Mouse (Mus musculus) hindbrain, embryonic 11.5 days (tissue): ENCODE measurements around the gene Gm13723. TPM values are rescaled to one million over a fixed set of nuclear protein-coding genes. Genes with fewer than 3 reads are reported as not detected.

ENCODE experiments used
- ATAC-seq: fragments of 200-750 bp; cut with Nextera tagmentation; 2 replicates; pipeline ENCODE4 v1.8.0; 2017; ENCODE audit warnings: mild to moderate bottlenecking, moderate TSS enrichment, moderate library complexity; ENCODE audit not compliant: low FRiP score
- DNase-seq: peaks from one replicate; pipeline ENCODE4 v3.0.0-alpha.2; 2015; ENCODE audit warnings: low spot score
- H3K27ac ChIP-seq: fragments of 300-500 bp; sonication (generic); 2 replicates; pipeline ENCODE4 v1.5.1; 2014; ENCODE audit warnings: mild to moderate bottlenecking, low read depth, low read length
- H3K27me3 ChIP-seq: fragments of 300-500 bp; sonication (generic); 2 replicates; pipeline ENCODE4 v1.6.1; 2014; ENCODE audit warnings: mild to moderate bottlenecking, low read length, moderate library complexity, mixed read lengths; ENCODE audit not compliant: control insufficient read depth, insufficient read depth
- H3K36me3 ChIP-seq: fragments of 300-500 bp; sonication (generic); 2 replicates; pipeline ENCODE4 v1.6.1; 2014; ENCODE audit warnings: mild to moderate bottlenecking, low read length, moderate library complexity, mixed read lengths; ENCODE audit not compliant: control insufficient read depth, insufficient read depth
- H3K4me1 ChIP-seq: fragments of 300-500 bp; sonication (generic); replicated peaks from 2 replicates; pipeline ENCODE4 v1.6.1; 2014; ENCODE audit warnings: low read length, mixed read lengths; ENCODE audit not compliant: control insufficient read depth, insufficient read depth
- H3K4me2 ChIP-seq: fragments of 300-500 bp; sonication (generic); replicated peaks from 2 replicates; pipeline ENCODE4 v1.6.1; 2014; ENCODE audit warnings: mild to moderate bottlenecking, low read depth, low read length
- H3K4me3 ChIP-seq: fragments of 300-500 bp; sonication (generic); 2 replicates; pipeline ENCODE4 v1.5.1; 2014; ENCODE audit warnings: low read depth, low read length
- H3K9ac ChIP-seq: fragments of 300-500 bp; sonication (generic); 2 replicates; pipeline ENCODE4 v1.6.1; 2014; ENCODE audit warnings: low read depth, low read length
- H3K9me3 ChIP-seq: fragments of 300-500 bp; sonication (generic); 2 replicates; pipeline ENCODE4 v1.6.1; 2016; ENCODE audit warnings: low read length; ENCODE audit not compliant: control insufficient read depth
- WGBS: fragments of 180-500 bp; shearing (Covaris S2); extraction: QIAGEN DNeasy Blood & Tissue Kit; methylation state at CpG from one replicate; pipeline ENCODE4 v1.1.7; 2014; 5-methylcytosine and 5-hydroxymethylcytosine counted together
- polyA plus RNA-seq: library from polyadenylated mRNA; unstranded; fragments of >200 nt; fragmentation: Nextera tagmentation; extraction: Ambion mirVana; gene quantifications from 2 replicates; pipeline ENCODE4 v1.2.1, GENCODE M21; 2014

The Gm13723 gene
- not detected in 2 replicates for polyA plus RNA-seq

DNA sequence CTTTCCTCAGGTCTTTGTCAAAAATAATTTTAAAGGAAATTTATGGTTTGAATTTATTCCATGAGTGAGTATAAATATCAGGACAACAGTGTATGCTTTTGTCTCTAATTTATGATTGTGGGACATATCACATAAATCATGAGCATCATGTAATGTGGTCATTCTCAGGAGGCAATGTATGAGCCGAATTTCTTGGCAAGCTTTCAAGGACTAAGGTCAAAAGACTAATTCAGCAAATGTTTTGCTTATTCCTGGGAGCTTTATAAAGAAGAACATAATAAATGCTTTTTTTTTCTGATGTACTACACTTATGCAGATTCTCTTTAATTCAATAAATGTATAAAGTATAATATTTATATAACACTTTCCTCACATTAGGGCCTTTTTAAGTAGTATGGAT is at the start of gene Gm13723:
Gene Gm13723, minus strand, starts transcription at position 101 of the 400 bp plus-strand sequence.
- 73% methylated on average over 1 of the region's 1 CpGs for WGBS

DNA sequence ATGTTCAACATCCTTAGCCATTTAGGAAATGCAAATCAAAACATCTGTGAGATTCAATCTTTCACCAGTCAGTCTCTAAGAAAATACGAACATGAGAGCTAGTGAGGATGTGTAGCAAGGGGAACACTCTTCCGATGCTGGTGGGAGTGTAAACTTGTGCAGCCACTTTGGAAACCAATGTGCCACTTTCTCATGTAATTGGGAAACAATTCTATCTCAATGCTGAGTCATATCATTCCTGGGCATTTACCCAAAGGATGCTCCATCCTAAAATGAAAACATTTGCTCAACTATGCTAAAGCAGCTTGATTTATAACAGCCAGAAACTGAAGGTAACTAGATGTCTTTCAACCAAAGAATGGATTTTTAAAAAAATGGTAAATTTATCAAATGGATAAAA is 31.0 kb upstream of the Gm13723 start:
- no peak overlapping the region for H3K4me2 ChIP-seq
- no peak overlapping the region for H3K4me3 ChIP-seq
- DNase-seq, result no peak
- H3K36me3 ChIP-seq, result no peaks in the 10 kb centered on the region
- H3K9me3 ChIP-seq, result no peaks in the 10 kb centered on the region
- H3K4me1 ChIP-seq, result no peaks in the 10 kb centered on the region
- WGBS, result 90% methylated on average over 2 of the region's 2 CpGs
- no peak overlapping the region for H3K9ac ChIP-seq
- no peak overlapping the region for H3K27ac ChIP-seq
- no peak for ATAC-seq
- no peaks in the 10 kb centered on the region for H3K27me3 ChIP-seq

More for the DNA sequence above, at the start of gene Gm13723:
- Histone ChIP-seq H3K4me3 (no peak within 1 kb of the TSS), H3K36me3 (no peaks in the 10 kb centered on the region), H3K4me1 (no peaks in the 10 kb centered on the region), H3K27ac (no peak within 1 kb of the TSS), H3K9me3 (no peaks in the 10 kb centered on the region), H3K27me3 (no peaks in the 10 kb centered on the region), H3K4me2 (no peak within 1 kb of the TSS), H3K9ac (no peak within 1 kb of the TSS)
- DNase-seq (no peak), ATAC-seq (no peak)

GRCm38 (mm10) chr2:86892116-86892515 is 17.5 kb upstream of the Gm13723 start, which contains the start of gene Olfr1097:
TSS of gene Olfr1097 (minus strand) at chr2:86892216.
- no peak within 1 kb of the TSS for H3K4me2 ChIP-seq
- WGBS, result 93% methylated on average over 1 of the region's 1 CpGs
- no peak for DNase-seq
- no peak within 1 kb of the TSS for H3K9ac ChIP-seq
- H3K36me3 ChIP-seq, result no peaks in the 10 kb centered on the region
- no peaks in the 10 kb centered on the region for H3K4me1 ChIP-seq
- no peak within 1 kb of the TSS for H3K27ac ChIP-seq
- H3K9me3 ChIP-seq, result no peaks in the 10 kb centered on the region
- H3K27me3 ChIP-seq, result no peaks in the 10 kb centered on the region
- ATAC-seq, result no peak
- no peak within 1 kb of the TSS for H3K4me3 ChIP-seq

DNA sequence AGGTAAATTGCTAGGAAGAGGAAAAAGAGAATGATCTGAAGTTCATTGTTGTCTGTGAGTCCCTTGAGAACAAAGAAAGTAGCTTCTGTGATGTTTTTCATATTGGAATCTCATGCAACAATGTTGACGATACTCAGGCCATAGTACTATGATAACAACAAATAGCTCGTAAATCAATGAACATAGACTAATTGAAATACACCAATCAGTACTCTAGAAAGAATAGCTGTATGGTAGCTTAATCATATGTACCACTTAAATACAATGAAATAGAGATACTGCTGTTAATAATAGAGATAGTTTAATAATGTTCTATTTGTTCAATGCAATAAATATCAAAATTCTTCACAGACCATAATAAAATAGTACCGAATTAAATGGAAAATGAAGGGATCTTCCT is 23.0 kb downstream of the Gm13723 start, which contains the start of gene Olfr1095:
Gene Olfr1095, minus strand, starts transcription at position 101 of the 400 bp plus-strand sequence.
- H3K36me3 ChIP-seq, result no peaks in the 10 kb centered on the region
- no peak within 1 kb of the TSS for H3K9ac ChIP-seq
- H3K4me2 ChIP-seq, result no peak within 1 kb of the TSS
- H3K27ac ChIP-seq, result no peak within 1 kb of the TSS
- H3K4me1 ChIP-seq, result no peaks in the 10 kb centered on the region
- no peak within 1 kb of the TSS for H3K4me3 ChIP-seq
- ATAC-seq (no peak), DNase-seq (no peak)
- H3K27me3 ChIP-seq, result no peaks in the 10 kb centered on the region
- no peaks in the 10 kb centered on the region for H3K9me3 ChIP-seq
- WGBS, result 92% methylated on average over 3 of the region's 3 CpGs

GRCm38 (mm10) chr2:86824363-86824762 is 50.2 kb downstream of the Gm13723 start, which contains the start of gene Olfr1094:
TSS of gene Olfr1094 (plus strand) at chr2:86824663.
- ATAC-seq (no peak), DNase-seq (no peak)
- Histone ChIP-seq H3K4me2 (no peak within 1 kb of the TSS), H3K9me3 (no peaks in the 10 kb centered on the region), H3K9ac (no peak within 1 kb of the TSS), H3K27ac (no peak within 1 kb of the TSS), H3K4me1 (no peaks in the 10 kb centered on the region), H3K27me3 (no peaks in the 10 kb centered on the region), H3K36me3 (no peaks in the 10 kb centered on the region), H3K4me3 (no peak within 1 kb of the TSS)

Other genes with a start within 250 kb of the Gm13723 start
- not detected in 2 replicates for gene Olfr1084, start 235.1 kb downstream of the Gm13723 start, polyA plus RNA-seq
- gene Olfr1085, start 212.8 kb downstream of the Gm13723 start, polyA plus RNA-seq, result not detected in 2 replicates
- not detected in 2 replicates for gene Olfr1086, start 194.7 kb downstream of the Gm13723 start, polyA plus RNA-seq
- not detected in 2 replicates for gene Olfr1087, start 176.4 kb downstream of the Gm13723 start, polyA plus RNA-seq
- not detected in 2 replicates for gene Olfr1089, start 141.1 kb downstream of the Gm13723 start, polyA plus RNA-seq
- gene Olfr1090, start 115.8 kb downstream of the Gm13723 start, polyA plus RNA-seq, result not detected in 2 replicates
- gene Olfr1093, start 92.3 kb downstream of the Gm13723 start, polyA plus RNA-seq, result not detected in 2 replicates
- not detected in 2 replicates for gene Olfr141, start 64.8 kb downstream of the Gm13723 start, polyA plus RNA-seq
- gene Olfr1094, start 50.1 kb downstream of the Gm13723 start, polyA plus RNA-seq, result not detected in 2 replicates
- not detected in 2 replicates for gene Olfr1095, start 23.1 kb downstream of the Gm13723 start, polyA plus RNA-seq
- not detected in 2 replicates for gene Olfr1097, start 17.4 kb upstream of the Gm13723 start, polyA plus RNA-seq
- not detected in 2 replicates for gene Olfr1098, start 49.7 kb upstream of the Gm13723 start, polyA plus RNA-seq
- gene Olfr1099, start 85.9 kb upstream of the Gm13723 start, polyA plus RNA-seq, result not detected in 2 replicates
- not detected in 2 replicates for gene Olfr1100, start 105.2 kb upstream of the Gm13723 start, polyA plus RNA-seq
- not detected in 2 replicates for gene Olfr1101, start 116.4 kb upstream of the Gm13723 start, polyA plus RNA-seq
- not detected in 2 replicates for gene Olfr1102, start 123.6 kb upstream of the Gm13723 start, polyA plus RNA-seq
- gene Olfr1104, start 152.3 kb upstream of the Gm13723 start, polyA plus RNA-seq, result not detected in 2 replicates
- not detected in 2 replicates for gene Olfr1105, start 161.7 kb upstream of the Gm13723 start, polyA plus RNA-seq
- gene Olfr1106, start 177.5 kb upstream of the Gm13723 start, polyA plus RNA-seq, result not detected in 2 replicates
- not detected in 2 replicates for gene Olfr1107, start 201.0 kb upstream of the Gm13723 start, polyA plus RNA-seq
- not detected in 2 replicates for gene Olfr1109, start 221.2 kb upstream of the Gm13723 start, polyA plus RNA-seq
- gene Olfr259, start 239.8 kb upstream of the Gm13723 start, polyA plus RNA-seq, result not detected in 2 replicates